ENCODE assay signal across 21 mouse cellular contexts in the genomic region with DNA sequence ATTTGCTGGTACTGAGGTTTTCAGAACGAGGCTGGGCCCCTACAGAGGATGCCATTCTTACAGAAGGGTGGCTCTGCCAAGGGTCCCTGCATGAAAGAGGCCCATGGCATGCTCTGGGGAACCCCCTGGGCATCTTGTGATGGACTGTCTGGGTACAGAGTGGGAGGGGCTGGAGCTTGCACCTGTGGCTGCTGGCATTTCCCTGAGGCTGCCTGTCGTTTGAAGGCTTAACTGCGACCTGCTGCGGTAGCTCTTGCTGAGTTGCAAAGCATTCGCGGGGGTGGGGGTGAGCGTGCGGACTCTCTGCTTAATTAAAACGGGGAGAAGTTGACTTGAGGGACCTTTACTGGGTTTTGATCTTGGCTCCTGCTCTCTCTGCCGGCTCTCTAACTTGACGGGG.
"Had no signal": no experiment of that assay in that cellular context is flagged by ENCODE, and none has a peak within 500 bp of the region (broad histone marks: within the 10 kb centered on the region; RNA-seq: fewer than 3 reads in every experiment).

No protein-coding gene starts in this region.

- H3K9me3 ChIP-seq: kidney, embryonic 15.5 days; liver, embryonic 12.5 days; liver, embryonic 15.5 days; lung, embryonic 15.5 days; midbrain, embryonic 15.5 days; neural tube, embryonic 12.5 days; neural tube, embryonic 15.5 days had no signal

- H3K4me2 ChIP-seq: kidney, embryonic 15.5 days; liver, embryonic 12.5 days; liver, embryonic 15.5 days; lung, embryonic 15.5 days; midbrain, embryonic 11.5 days; midbrain, embryonic 15.5 days; neural tube, embryonic 12.5 days; neural tube, embryonic 15.5 days had no signal

- H3K27ac ChIP-seq: kidney, embryonic 15.5 days; liver, embryonic 12.5 days; liver, embryonic 15.5 days; lung, embryonic 15.5 days; midbrain, embryonic 15.5 days; neural tube, embryonic 12.5 days; neural tube, embryonic 15.5 days; stomach, postnatal 0 days had no signal

- H3K4me1 ChIP-seq: kidney, embryonic 15.5 days; liver, embryonic 12.5 days; liver, embryonic 15.5 days; megakaryocyte, embryonic 14.5 days had no signal

- DNase-seq: kidney, adult 11 months; kidney, adult 8-10 months; kidney, postnatal 14 days; kidney, postnatal 4 days; liver; lung, adult 18-20 months; lung, postnatal 10 days; lung, postnatal 36 days; right cerebral cortex, adult 18-20 months; right cerebral cortex, postnatal 14 days; right cerebral cortex, postnatal 4 days had no signal

- H3K36me3 ChIP-seq: kidney, embryonic 15.5 days; liver, embryonic 12.5 days; liver, embryonic 15.5 days; lung, embryonic 15.5 days; midbrain, embryonic 15.5 days; neural tube, embryonic 12.5 days; neural tube, embryonic 15.5 days had no signal

- ATAC-seq: liver, embryonic 12.5 days; midbrain, embryonic 15.5 days had no signal

- H3K9ac ChIP-seq: kidney, embryonic 15.5 days; liver, embryonic 12.5 days; liver, embryonic 15.5 days; lung, embryonic 15.5 days; midbrain, embryonic 15.5 days; neural tube, embryonic 12.5 days; neural tube, embryonic 15.5 days had no signal

- H3K4me3 ChIP-seq: kidney, embryonic 15.5 days; liver, embryonic 12.5 days; liver, embryonic 15.5 days; lung, embryonic 15.5 days; megakaryocyte, embryonic 14.5 days; midbrain, embryonic 15.5 days; neural tube, embryonic 12.5 days; neural tube, embryonic 15.5 days had no signal

- H3K27me3 ChIP-seq: kidney, embryonic 15.5 days; liver, embryonic 15.5 days; lung, embryonic 15.5 days; midbrain, embryonic 15.5 days; neural tube, embryonic 12.5 days; neural tube, embryonic 15.5 days had no signal
